Mouse (Mus musculus) megakaryocyte, embryonic 14.5 days (primary cell): Measurements from ENCODE around the gene Luzp1.

Experiments used
- FLI1 ChIP-seq: IDR thresholded peaks from 2 replicates; pipeline ENCODE4 v1.6.1; 2012; ENCODE audit warnings: low read length, inconsistent platforms, mixed read lengths
- GATA1 ChIP-seq: IDR thresholded peaks from 3 replicates; pipeline ENCODE4 v1.6.1; 2012; ENCODE audit warnings: mixed read lengths, low read length, inconsistent platforms, borderline replicate concordance

- TF ChIP-seq GATA1, result no peak
- no peak for TF ChIP-seq FLI1
Measured at GRCm38 (mm10) chr4:136595221-136595620, 125.7 kb downstream of the Luzp1 start.
